Mouse (Mus musculus) cortical plate, adult 2 months (tissue): Measurements from ENCODE around the gene Pcolce.

Experiments used
- CTCF ChIP-seq: fragments of 200-500 bp; IDR thresholded peaks from 2 replicates; pipeline ENCODE4 v1.5.1; 2011; ENCODE audit warnings: mild to moderate bottlenecking, control low read depth, low read length; ENCODE audit not compliant: insufficient read depth; ENCODE audit errors: extremely low read depth
- POLR2A ChIP-seq: fragments of 200-500 bp; IDR thresholded peaks from 2 replicates; pipeline ENCODE4 v1.6.1; 2011; ENCODE audit warnings: mild to moderate bottlenecking, low read length, control low read depth; ENCODE audit not compliant: insufficient read depth; ENCODE audit errors: extremely low read depth

DNA sequence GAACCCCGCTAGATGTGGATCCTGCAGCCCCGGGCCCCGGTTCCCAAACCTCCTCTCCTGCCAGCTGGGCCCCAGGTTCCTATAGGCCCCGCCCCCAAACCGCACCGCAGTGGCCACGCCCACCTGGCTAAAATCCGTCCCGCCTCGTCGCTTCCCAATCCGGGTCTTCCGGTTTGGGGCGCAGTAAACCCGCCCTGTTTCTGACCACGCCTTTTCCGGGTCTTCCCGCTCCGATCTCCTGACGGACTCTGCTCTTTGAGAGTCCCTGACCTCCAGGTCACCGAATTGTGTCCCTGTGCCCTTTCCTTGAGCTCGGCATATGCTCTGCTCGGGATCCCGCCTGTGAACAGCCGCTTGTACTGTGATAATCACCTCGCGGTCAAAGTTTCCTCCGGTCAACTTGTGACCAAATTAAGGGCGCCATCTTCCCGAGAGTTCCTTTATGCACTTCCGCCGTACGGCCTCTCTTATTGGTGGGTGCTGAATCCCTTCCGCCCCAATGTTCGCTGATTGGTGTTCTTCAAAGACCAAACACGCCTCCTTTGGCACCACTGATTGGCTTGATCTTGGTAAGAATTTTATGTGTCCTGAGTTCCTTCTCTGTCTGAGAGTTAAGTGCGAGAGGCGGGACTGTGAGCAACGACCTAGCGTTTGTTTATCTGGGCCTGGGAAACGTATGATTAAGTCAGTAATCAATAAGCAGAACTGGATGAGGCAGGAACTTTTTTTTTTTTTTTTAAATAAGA, 12.8 kb downstream of the Pcolce start, which contains the start of gene Mospd3:
- TF ChIP-seq POLR2A (peak; percentile 52; the same call in 1 of the 2 replicates), CTCF (no peak)
